Mouse (Mus musculus) 3134 (cell line): ENCODE data around the gene Ubqln4.

ENCODE experiments used
- DNase-seq: peaks from one replicate; pipeline ENCODE4 v3.0.0-alpha.2; 2011; ENCODE audit warnings: low spot score; ENCODE audit not compliant: insufficient read length; ENCODE audit errors: extremely low read depth

The Ubqln4 gene

DNA sequence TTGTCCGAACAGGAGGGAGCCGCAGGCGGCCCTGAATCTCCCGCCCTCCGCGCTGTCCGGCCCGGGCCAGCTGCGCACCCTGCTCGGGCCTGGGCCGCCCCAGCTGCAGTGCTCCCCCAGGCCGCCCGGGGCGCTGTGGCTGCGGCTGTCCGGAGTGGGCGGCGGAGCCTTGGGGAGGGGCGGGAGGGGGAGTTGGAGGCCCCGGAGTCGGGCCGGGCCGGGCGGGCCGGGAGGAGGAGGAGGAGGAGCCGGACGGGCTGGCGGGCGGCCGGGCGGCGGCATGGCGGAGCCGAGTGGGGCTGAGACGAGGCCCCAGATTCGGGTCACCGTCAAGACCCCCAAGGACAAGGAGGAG lies at the start of gene Ubqln4:
Gene Ubqln4 (plus strand): TSS at position 234 of the 355 bp plus-strand sequence.
- peak; percentile 92 for DNase-seq

DNA sequence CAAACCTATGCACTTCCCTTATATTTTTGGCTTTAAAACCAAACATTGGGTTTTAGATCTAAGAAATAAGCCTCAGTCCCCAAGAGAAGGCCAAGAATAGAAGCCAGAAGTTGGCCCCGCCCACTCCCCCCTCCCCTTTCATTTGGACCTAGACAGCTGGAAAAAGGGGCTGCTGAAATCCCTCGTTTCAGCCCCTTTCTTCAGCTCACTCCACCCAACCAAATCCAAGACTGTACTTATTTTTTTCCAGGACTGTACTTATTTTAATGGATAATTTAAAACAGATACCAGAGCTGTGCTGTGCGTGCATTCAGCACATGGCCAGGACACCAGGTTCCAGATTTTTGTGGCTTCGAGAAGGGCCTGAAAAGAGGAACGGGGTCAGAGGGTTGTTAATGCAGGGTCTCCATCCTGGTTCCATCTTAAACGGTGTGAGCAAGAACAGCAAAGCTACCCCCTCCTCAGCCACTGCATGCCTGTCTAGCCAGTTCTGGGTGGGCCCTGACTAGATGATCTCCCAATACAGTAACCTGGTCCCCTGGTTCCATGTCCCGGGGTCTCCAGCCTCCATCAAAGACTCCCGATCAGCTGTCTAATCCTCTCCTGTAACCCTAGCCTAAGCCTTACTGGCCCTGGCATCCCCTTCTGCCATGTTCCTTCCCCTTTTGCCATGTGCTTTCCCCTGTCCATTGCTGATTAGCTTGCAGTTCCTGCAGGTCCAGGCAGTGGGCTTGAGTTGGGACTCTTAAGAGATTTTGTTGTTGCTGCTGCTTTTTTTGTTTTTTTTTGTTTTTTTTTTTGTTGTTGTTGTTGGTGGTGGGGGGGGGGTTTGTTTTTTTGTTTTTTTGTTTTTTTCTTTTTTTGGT lies 49.4 kb upstream of the Ubqln4 start:
- DNase-seq: no peak

- no peak for DNase-seq
Observed at GRCm38 (mm10) chr3:88505081-88505480, 48.5 kb upstream of the Ubqln4 start.

DNA sequence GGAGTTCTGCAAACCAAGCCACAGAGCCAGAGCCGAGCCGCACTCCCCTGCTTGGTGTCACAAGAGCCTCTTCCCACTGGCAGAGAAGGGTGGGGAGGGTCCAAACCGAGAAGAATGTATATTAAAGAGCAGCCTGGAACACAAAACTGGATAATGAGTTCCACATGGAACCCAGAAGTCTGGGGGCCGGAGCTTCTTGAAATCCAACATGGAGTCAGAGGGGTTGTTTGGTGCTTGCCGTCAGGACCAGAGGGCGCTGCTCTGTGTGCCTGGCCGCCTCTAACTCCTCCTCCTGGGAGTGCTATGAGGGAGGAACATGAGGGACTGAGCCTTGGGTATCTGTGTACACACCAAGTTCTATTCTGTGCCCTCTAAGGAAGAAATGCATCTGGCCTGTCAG lies 47.8 kb upstream of the Ubqln4 start:
- DNase-seq: no peak

GRCm38 (mm10) chr3:88509250-88509649 lies 44.3 kb upstream of the Ubqln4 start:
- DNase-seq: no peak

DNA sequence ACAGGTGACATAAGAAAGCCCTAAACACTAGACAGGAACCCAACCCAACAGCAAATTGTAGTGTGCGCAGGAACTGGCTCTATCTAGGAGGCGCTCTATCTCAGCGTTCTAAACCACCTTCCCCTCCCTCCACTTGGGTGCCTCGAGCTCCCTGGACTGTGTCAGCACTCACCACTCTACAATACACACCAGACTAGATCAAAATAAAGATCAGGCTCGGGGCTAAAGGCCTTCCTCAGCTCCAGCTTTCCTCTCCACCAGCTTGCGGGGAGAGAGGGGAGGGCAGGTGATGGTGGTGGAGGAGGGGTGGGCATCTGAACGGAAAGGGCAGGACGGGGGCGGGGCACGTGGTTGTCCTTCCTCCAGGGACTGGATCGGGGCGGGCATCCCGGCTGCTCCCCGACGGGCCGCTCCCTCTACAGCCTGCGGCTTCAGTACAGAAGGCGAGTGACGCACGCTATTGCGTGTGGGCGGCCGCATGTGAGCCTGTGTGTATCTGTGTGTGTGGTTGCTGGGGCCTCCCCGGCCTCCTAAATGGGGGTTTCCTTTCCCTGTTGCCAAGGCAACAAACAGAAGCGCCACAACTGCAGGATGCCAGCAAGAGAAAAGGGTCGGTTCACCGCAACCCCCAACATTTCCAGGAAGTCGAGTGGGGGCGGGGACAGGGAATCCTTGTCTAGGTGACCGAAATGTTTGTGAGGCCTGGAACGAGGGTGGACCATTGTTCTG lies 43.7 kb upstream of the Ubqln4 start, which contains the start of gene Lmna:
Gene Lmna (minus strand): TSS at position 265 of the 729 bp plus-strand sequence.
- DNase-seq: peak; percentile 97

DNA sequence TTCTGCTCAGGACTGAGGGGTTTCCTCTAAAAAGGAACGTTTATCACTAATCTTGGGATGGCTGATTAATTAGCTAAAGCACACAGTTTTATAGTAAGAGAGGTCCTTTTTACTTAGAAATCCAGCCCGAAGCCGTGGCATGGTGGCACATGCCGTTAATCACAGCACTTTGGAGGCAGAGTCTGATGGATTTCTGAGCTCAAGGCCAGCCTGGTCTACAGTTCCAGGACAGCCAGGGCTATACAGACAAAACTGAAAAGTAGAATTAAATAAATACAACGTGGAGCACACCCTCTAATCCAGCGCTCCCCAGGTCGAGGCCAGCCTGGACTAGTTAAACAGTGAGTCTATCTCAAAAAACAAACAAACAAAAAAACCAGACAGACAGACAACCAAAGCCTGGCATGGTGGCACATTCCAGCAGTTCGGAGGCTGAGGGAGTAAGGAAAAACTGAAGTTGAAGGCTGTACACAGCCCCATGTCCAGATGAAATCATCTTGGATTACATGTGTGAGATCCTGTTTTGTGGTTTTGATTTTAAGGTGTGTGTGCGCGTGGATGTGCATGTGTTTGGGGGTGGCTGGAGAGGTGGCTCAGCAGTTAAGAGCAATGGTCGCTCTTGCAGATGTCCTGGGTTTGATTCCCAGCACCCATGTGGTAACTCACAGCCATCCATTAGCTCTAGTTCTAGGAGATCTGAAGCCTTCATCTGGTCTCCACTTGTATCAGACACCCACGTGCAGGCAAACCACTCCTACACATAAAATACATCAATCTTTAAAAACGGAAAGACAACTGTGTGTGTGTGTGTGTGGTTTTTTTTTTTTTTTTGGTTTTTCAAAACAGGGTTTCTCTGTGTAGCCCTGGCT lies 42.9 kb upstream of the Ubqln4 start:
- DNase-seq: peak; percentile 41

GRCm38 (mm10) chr3:88511559-88511958 lies 42.0 kb upstream of the Ubqln4 start:
- DNase-seq: peak; percentile 51

- DNase-seq: peak; percentile 79
Observed at GRCm38 (mm10) chr3:88512141-88512895, 41.2 kb upstream of the Ubqln4 start.

GRCm38 (mm10) chr3:88512896-88513545 lies 40.5 kb upstream of the Ubqln4 start:
- DNase-seq: peak; percentile 84

DNA sequence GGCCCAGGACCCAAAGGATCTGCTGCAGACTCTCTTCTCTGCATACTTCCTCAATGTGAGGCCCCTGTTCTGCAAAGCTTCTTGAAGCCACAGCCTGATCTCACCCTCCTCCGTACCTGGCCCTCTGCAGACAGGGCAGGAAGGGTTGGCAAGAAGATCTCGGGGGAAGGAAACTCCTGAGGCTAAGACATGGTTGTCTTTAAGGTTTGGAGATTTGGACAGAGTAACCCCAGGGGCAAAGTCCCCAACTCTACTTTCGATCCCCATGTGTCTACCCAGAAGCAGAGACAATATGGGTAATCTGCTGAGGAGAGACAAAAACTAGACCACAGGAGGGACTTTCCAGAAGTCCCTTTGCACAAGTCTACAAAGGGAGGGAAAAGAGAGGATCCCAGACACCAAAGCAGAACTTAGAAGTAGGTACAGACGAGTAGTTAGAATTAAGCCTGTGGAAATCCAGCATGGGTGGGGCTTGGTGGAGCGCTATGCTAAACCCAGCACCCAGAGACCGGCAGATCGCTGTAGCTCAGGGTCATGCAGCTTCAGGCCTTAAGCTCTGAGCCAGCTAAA lies 39.9 kb upstream of the Ubqln4 start:
- DNase-seq: peak; percentile 66

DNA sequence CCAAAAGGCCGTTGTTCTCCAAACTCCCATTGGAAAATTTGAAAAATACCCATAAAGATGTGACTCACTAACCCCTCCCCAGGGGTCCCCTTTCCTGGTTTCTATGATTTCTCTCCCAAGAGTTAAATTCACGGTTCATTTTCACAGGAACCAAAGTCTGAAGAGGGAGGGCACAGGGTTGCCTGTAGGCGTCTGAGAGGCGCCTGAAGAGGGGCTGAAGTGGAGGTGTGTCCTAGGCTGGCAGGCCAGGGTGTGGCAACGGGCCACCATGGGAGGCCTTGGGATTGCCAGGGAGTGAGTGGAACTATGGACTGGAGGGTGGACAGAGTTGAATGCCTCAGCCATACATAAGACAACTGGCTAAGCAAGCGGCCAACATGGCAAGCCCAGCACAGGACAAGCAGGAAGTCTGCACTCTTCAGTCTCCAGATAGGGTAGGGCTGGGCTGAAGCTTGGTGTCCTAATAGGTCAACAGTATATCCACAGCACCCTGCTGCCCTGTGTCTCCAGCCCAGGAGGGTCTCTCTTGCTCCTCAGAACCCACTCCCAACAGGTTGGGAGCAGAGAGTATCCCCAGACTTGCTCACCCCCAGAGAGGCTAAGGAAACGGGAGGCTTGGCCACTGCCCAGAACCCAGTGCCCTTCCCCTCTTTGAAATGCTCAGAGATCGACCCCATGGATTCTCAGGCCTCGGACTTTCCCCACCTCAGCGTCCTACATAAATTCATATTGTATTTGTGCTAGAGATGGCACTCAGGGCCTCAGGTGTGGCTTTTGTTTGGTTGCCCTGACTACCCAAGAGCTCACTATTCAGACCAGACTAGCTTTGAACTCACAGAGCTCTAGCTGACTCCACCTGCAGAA lies 39.1 kb upstream of the Ubqln4 start:
- DNase-seq: peak; percentile 80

GRCm38 (mm10) chr3:88515095-88515386 lies 38.5 kb upstream of the Ubqln4 start:
- DNase-seq: no peak

- DNase-seq: no peak
Observed at GRCm38 (mm10) chr3:88516407-88516806, 37.2 kb upstream of the Ubqln4 start.

- no peak for DNase-seq
Observed at GRCm38 (mm10) chr3:88518411-88518810, 35.1 kb upstream of the Ubqln4 start.

DNA sequence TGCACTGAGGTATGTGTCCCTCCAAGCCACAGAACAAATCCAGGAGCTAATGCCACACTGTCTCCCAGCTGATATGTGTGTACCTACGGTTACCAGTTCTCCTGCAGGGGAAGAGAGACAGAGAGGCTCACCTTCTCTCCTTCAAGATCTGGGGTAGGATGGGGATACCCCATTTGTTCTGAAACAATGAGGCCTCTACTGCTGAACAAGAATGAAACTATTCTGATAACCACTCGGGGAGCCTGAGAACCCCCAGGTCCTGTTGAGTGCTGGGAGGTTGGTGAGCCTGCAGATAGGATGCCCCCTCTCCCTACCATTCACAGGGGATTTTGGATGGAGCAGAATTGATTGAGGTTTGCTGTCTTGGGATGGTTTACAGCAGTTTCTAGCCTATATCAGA lies 33.5 kb upstream of the Ubqln4 start:
- no peak for DNase-seq

- no peak for DNase-seq
Observed at GRCm38 (mm10) chr3:88521156-88521555, 32.4 kb upstream of the Ubqln4 start.

DNA sequence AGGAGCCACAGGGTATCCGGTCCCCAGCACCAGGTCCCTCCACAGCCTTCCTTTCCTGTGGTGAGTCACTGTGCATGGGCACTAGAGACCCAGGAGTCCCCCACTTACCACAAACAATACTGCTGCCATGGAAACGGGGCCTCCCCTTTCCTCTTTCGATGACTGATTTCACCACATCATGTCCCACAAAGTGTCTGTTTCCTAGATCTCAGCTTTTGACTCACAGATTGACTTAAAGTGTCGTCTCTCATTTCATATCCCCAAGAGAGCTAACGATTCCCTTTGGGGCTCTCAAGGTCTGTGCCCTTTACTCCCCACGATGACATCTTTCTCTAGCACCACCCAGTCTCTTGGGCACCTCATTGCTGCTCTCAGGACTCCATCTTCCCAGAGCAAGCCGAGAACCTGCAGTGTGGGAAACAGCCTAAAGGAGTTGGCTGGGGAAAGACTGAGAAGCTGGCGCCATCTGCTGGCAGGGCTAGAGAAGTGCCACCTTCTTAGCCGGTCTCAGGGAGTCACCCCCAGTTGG lies 31.7 kb upstream of the Ubqln4 start:
- DNase-seq: peak; percentile 67
